8 mouse cellular contexts compared by ENCODE assay signal in genomic region chr1:152560477-152560876, GRCm38 (mm10).
DNase-seq lines count a peak whose midpoint lies in the region; ATAC-seq and TF ChIP-seq lines count a peak whose summit lies in the region.

No protein-coding gene starts in this region.

- H3K4me2 ChIP-seq in lung, embryonic 15.5 days = no peak overlapping the region

- no peak for ATAC-seq in lung, embryonic 15.5 days (ENCODE audit: borderline replicate concordance, extremely low read depth, low FRiP score, low TSS enrichment)

- no peak overlapping the region for H3K4me3 ChIP-seq in lung, embryonic 15.5 days
- no peak overlapping the region for H3K4me3 ChIP-seq in lung, adult 2 months (replicated peaks; ENCODE audit: extremely low read depth, low read depth, low read length)

- 38% methylated on average over 5 of the region's 5 CpGs for WGBS in lung, embryonic 15.5 days
- 47% methylated on average over 5 of the region's 5 CpGs for WGBS in lung, adult 2 months

- H3K27me3 ChIP-seq in lung, embryonic 15.5 days = no peaks in the 10 kb centered on the region

- H3K9me3 ChIP-seq in lung, embryonic 15.5 days = no peaks in the 10 kb centered on the region

- DNase-seq in adrenal gland, postnatal 10 days = peak; percentile 26
- no peak for DNase-seq in adrenal gland, adult (ENCODE audit: inconsistent age in 2 of 2, low spot score in 1 of 2)
- no peak for DNase-seq in lung, adult 2 months
- DNase-seq in kidney, postnatal 10 days = peak; percentile 81
- DNase-seq in lung, postnatal 4 days = peak; percentile 36 to 75
- no peak for DNase-seq in thymus, postnatal 10 days (ENCODE audit: low spot score in 2 of 2)
- DNase-seq in spleen, adult 12 weeks (ENCODE audit: low spot score) = no peak

- TF ChIP-seq POLR2A in lung, adult 2 months (IDR thresholded peaks at IDR 0.05; ENCODE audit: borderline replicate concordance, extremely low read depth, low read depth, low read length) = no peak

- H3K4me1 ChIP-seq in lung, embryonic 15.5 days = peaks cover 27% of the 10 kb centered on the region
- H3K4me1 ChIP-seq in lung, adult 2 months (ENCODE audit: control insufficient read depth, insufficient read depth, low read length) = peaks cover 16% of the 10 kb centered on the region

- H3K27ac ChIP-seq in lung, embryonic 15.5 days = peak overlapping the region; percentile 16; the same call in 1 of the 2 replicates

- H3K9ac ChIP-seq in lung, embryonic 15.5 days = no peak overlapping the region

- TF ChIP-seq CTCF in lung, adult 2 months (IDR thresholded peaks at IDR 0.05; ENCODE audit: insufficient read depth, low read length) = no peak

- no peaks in the 10 kb centered on the region for H3K36me3 ChIP-seq in lung, embryonic 15.5 days

Comparison
In these comparisons a context has a peak if more than half of its experiments do, and no peak if none do; other contexts are left out.
1. DNase-seq: peak in adrenal gland, postnatal 10 days (single experiment), kidney, postnatal 10 days (single experiment) and lung, postnatal 4 days (2 of 2); none in adrenal gland, adult (0 of 2), lung, adult 2 months (single experiment), thymus, postnatal 10 days (0 of 2) and spleen, adult 12 weeks (single experiment).